Mouse (Mus musculus): ENCODE data around the gene Hoxd8. TPM values are rescaled to one million over a fixed set of nuclear protein-coding genes. Genes with fewer than 3 reads are reported as not detected.

The Hoxd8 gene
- polyA plus RNA-seq, 1 experiment from 2014 or later: 12.4 TPM

GRCm38 (mm10) chr2:74680561-74681398 lies 23.6 kb upstream of the Hoxd8 start:
- Histone ChIP-seq H3K36me3 (no peaks in the 10 kb centered on the region), H3K9ac (replicated peaks) (peak overlapping the region; percentile 47; the same call in 1 of the 2 replicates), H3K4me3 (replicated peaks) (peak overlapping the region; percentile 46), H3K27me3 (replicated peaks) (peaks cover 85% of the 10 kb centered on the region), H3K27ac (replicated peaks) (peak overlapping the region; percentile 81), H3K9me3 (replicated peaks) (no peaks in the 10 kb centered on the region), H3K4me1 (peaks cover 14% of the 10 kb centered on the region), H3K4me2 (peak overlapping the region; percentile 53)
- WGBS: 4% methylated on average over 21 of the region's 21 CpGs
- no peak for ATAC-seq (ENCODE audit: low FRiP score)

DNA sequence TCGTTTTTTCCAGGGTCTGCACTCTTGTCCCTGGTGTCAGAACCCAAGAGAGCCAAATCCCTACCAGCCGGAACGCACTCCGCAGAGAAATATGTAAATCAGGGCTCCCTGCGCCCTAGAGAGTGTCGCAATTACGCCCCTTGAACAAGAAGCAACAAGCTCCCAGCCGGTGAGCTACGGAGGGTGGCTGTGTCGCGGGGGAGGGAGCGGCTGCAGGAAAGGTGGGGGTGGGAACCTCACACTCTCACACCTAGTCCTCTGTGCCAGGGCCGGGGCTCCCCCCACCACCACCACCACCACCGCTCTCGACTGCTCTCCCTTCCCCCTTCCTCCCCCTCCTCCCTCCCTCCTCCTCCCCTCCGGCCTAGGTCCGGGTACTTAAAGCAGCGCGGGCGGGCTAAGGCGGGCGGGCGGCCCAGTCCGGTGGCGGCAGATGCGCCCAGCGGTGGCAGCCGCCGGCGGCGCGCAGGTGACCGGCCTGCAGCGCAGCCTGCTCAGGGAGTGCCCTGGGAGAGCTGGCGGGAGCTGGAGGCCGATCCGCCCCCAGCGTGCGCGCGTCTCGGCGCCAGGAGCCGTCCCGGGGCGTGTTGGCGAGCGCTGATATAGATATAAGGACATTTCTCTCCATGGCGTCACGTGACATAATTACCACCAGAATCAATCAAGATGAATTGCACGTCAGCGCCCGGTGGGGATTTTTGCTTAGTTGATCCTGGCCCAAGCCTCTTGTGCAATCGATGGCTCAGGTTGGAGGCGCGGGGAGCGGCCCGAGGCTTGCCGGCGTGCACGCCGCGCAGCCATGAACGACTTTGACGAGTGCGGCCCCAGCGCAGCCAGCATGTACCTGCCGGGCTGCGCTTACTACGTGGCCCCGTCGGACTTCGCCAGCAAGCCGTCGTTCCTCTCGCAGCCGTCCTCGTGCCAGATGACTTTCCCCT lies 22.6 kb upstream of the Hoxd8 start:
- peak overlapping the region; percentile 53 for H3K4me2 ChIP-seq

DNA sequence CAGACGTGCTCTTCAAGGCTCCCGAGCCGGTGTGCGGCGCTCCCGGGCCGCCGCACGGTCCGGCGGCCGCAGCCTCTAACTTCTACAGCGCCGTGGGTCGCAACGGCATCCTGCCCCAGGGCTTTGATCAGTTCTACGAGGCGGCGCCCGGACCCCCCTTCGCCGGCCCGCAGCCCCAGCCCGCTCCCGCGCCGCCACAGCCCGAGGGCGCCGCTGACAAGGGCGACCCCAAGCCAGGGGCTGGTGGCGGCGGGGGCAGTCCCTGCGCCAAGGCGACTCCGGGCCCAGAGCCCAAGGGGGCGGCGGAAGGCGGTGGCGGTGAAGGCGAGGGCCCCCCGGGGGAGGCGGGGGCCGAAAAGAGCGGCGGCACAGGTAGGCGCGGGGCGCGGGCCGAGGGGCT lies 21.6 kb upstream of the Hoxd8 start:
- H3K4me3 ChIP-seq (replicated peaks): peak overlapping the region; percentile 46
- H3K9me3 ChIP-seq (replicated peaks): no peaks in the 10 kb centered on the region
- no peaks in the 10 kb centered on the region for H3K36me3 ChIP-seq
- H3K27me3 ChIP-seq (replicated peaks): peaks cover 74% of the 10 kb centered on the region
- no peak for ATAC-seq (ENCODE audit: low FRiP score)
- peak overlapping the region; percentile 81 for H3K27ac ChIP-seq (replicated peaks)
- peak overlapping the region; percentile 47 for H3K9ac ChIP-seq (replicated peaks)
- H3K4me1 ChIP-seq: peaks cover 14% of the 10 kb centered on the region
- H3K4me2 ChIP-seq: peak overlapping the region; percentile 53
- under 1% methylated on average over 45 of the region's 51 CpGs for WGBS

More for the DNA sequence above, 22.6 kb upstream of the Hoxd8 start:
- peak overlapping the region; percentile 46 for H3K4me3 ChIP-seq (replicated peaks)
- WGBS: under 1% methylated on average over 73 of the region's 78 CpGs
- peak; percentile 48 for ATAC-seq (ENCODE audit: low FRiP score)
- H3K36me3 ChIP-seq: no peaks in the 10 kb centered on the region
- H3K4me1 ChIP-seq: peaks cover 14% of the 10 kb centered on the region
- H3K9me3 ChIP-seq (replicated peaks): no peaks in the 10 kb centered on the region
- H3K27ac ChIP-seq (replicated peaks): peak overlapping the region; percentile 81
- H3K27me3 ChIP-seq (replicated peaks): peaks cover 77% of the 10 kb centered on the region
- H3K9ac ChIP-seq (replicated peaks): peak overlapping the region; percentile 47

DNA sequence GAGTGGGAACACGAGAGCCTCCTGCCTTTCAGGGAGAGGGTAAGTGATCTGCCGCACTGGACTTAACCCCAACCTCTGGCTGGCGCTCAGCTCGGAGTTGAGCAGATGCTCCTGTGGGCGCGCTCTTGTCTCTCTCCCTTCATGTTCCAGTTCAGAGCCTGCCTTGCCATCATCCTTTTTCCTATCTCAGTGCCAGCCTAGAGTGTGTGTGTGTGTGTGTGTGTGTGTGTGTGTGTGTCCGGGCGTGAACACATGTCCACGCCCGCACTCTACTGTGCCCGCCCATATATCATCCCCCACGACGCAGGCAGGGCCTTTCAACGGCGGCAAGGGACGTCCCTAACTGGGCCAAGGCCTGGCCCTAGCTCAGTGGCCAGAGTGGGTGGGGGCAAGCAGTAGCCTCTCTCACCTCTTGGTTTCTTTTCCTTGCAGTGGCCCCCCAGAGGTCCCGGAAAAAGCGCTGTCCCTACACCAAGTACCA lies 20.9 kb upstream of the Hoxd8 start:
- Histone ChIP-seq H3K4me3 (replicated peaks) (peak overlapping the region; percentile 46), H3K4me1 (peaks cover 14% of the 10 kb centered on the region), H3K27me3 (replicated peaks) (peaks cover 69% of the 10 kb centered on the region), H3K9me3 (replicated peaks) (no peaks in the 10 kb centered on the region), H3K4me2 (peak overlapping the region; percentile 53), H3K36me3 (no peaks in the 10 kb centered on the region), H3K9ac (replicated peaks) (0 out of 2 replicates have a peak overlapping the region, but pooled peaks have one; percentile 26), H3K27ac (replicated peaks) (peak overlapping the region; percentile 81)
- ATAC-seq (ENCODE audit: low FRiP score): no peak
- 2% methylated on average over 18 of the region's 18 CpGs for WGBS

DNA sequence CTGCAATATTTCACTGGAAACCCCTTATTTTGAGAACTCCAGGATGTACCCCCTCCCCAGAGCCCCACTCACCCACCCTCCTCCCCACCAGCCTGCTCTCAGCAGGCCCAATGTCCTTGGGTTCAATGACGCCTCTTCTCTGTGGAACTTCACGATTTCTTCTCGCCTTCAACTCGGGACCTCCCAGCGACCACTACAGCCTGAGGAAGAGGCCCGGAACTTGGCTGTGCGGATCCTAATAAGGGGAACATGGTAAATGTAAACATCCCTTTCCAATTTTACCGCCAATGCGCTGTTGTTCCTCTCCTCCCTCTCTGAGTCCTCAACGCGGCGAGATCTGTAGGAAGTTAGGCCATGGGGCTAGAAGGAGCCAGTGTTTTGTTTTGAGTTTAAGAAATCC lies 20.3 kb upstream of the Hoxd8 start:
- Histone ChIP-seq H3K4me3 (replicated peaks) (peak overlapping the region; percentile 46), H3K9ac (replicated peaks) (0 out of 2 replicates have a peak overlapping the region, but pooled peaks have one; percentile 26), H3K27me3 (replicated peaks) (peaks cover 65% of the 10 kb centered on the region), H3K9me3 (replicated peaks) (no peaks in the 10 kb centered on the region), H3K36me3 (no peaks in the 10 kb centered on the region), H3K4me1 (peaks cover 14% of the 10 kb centered on the region), H3K27ac (replicated peaks) (peak overlapping the region; percentile 81; the same call in 1 of the 2 replicates), H3K4me2 (peak overlapping the region; percentile 53)
- 8% methylated on average over 12 of the region's 12 CpGs for WGBS
- ATAC-seq (ENCODE audit: low FRiP score): no peak

DNA sequence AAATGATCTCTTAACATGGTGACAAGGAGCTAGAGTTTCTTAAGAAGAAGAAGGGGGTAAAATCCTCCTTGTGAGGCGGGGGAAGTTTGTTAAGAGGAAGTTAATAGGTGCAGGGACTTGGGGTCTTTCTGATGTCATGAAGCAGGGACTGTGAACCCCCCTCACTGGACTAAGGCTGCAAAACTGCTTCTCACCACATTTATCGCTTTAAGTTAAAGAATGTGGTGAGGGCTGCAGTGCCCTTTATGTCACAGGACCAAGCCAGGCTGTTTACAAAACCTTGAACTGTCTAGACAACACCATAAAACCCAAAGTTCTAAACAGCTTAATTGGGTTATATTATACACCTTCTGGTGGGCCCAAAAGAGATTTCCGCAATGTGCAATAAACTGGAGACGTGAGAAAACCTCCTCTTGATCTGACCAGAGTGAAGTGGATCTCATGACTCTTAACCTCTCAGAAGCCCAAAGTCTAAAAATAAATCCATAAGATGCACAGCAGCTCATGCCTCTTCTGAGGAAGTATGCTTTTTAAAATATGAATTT lies 19.3 kb upstream of the Hoxd8 start:
- Histone ChIP-seq H3K36me3 (no peaks in the 10 kb centered on the region), H3K4me1 (peaks cover 14% of the 10 kb centered on the region), H3K27me3 (replicated peaks) (peaks cover 58% of the 10 kb centered on the region), H3K4me2 (peak overlapping the region; percentile 53), H3K9ac (replicated peaks) (no peak overlapping the region), H3K4me3 (replicated peaks) (peak overlapping the region; percentile 15), H3K9me3 (replicated peaks) (no peaks in the 10 kb centered on the region), H3K27ac (replicated peaks) (no peak overlapping the region)
- 11% methylated on average over 4 of the region's 4 CpGs for WGBS
- no peak for ATAC-seq (ENCODE audit: low FRiP score)

DNA sequence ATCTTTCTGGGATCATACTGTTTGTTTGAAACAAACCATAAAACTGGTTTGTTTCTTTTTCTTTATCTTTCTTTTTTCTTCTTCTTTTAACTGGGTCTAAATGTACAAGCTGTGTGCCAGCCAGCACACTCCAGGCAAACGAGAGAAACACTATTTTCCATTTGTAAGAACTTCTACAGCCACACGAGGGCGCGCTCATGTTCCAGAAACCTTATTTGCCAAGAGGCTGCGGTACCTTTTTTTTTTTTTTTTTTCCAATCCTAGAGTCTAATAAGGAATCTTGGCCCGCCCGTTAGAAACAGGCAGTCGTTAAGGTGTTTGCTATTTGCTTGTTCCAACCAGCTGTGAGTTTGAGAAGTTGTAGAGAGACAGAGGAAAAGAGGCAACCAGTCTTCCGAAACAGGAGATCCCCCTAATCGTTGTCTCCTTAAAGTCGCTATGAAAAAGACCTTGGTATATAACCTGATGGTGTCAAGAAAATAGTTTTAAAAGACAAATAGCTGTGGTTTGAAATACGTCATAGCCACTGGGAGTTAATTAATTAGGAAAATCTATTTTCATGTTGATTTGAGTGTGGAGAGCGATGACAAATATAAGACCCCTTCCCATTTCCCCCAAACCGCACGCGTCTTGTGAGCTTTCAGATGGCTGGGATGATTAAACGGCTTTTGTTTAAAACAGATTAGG lies 18.0 kb upstream of the Hoxd8 start:
- peaks cover 52% of the 10 kb centered on the region for H3K27me3 ChIP-seq (replicated peaks)
- peaks cover 20% of the 10 kb centered on the region for H3K4me1 ChIP-seq
- H3K36me3 ChIP-seq: no peaks in the 10 kb centered on the region
- H3K27ac ChIP-seq (replicated peaks): peak overlapping the region; percentile 70; the same call in 1 of the 2 replicates
- peak overlapping the region; percentile 48 for H3K4me2 ChIP-seq
- peak overlapping the region; percentile 39 for H3K4me3 ChIP-seq (replicated peaks)
- WGBS: 3% methylated on average over 17 of the region's 17 CpGs
- ATAC-seq (ENCODE audit: low FRiP score): no peak
- H3K9me3 ChIP-seq (replicated peaks): no peaks in the 10 kb centered on the region
- peak overlapping the region; percentile 31; the same call in 1 of the 2 replicates for H3K9ac ChIP-seq (replicated peaks)

GRCm38 (mm10) chr2:74686988-74687697 lies 17.3 kb upstream of the Hoxd8 start:
- Histone ChIP-seq H3K27ac (replicated peaks) (peak overlapping the region; percentile 70), H3K9ac (replicated peaks) (peak overlapping the region; percentile 31), H3K4me1 (peaks cover 18% of the 10 kb centered on the region), H3K9me3 (replicated peaks) (no peaks in the 10 kb centered on the region), H3K4me2 (peak overlapping the region; percentile 48), H3K36me3 (no peaks in the 10 kb centered on the region), H3K27me3 (replicated peaks) (peaks cover 52% of the 10 kb centered on the region), H3K4me3 (replicated peaks) (peak overlapping the region; percentile 39)
- no peak for ATAC-seq (ENCODE audit: low FRiP score)
- under 1% methylated on average over 27 of the region's 27 CpGs for WGBS

GRCm38 (mm10) chr2:74687698-74688555 lies 16.5 kb upstream of the Hoxd8 start:
- Histone ChIP-seq H3K9me3 (replicated peaks) (no peaks in the 10 kb centered on the region), H3K9ac (replicated peaks) (peak overlapping the region; percentile 31), H3K27me3 (replicated peaks) (peaks cover 57% of the 10 kb centered on the region), H3K27ac (replicated peaks) (peak overlapping the region; percentile 70), H3K4me1 (peaks cover 19% of the 10 kb centered on the region), H3K36me3 (no peaks in the 10 kb centered on the region), H3K4me3 (replicated peaks) (peak overlapping the region; percentile 39), H3K4me2 (peak overlapping the region; percentile 48)
- ATAC-seq (ENCODE audit: low FRiP score): no peak
- WGBS: 1% methylated on average over 31 of the region's 31 CpGs
